Mouse (Mus musculus) cerebellum, postnatal 10 days (tissue): ENCODE measurements around the gene Fam92a.
A peak's percentile ranks its signal among the peaks of the same experiment; 100 is the strongest.
"Not testable (repeated sequence)": the region's sequence is repeated elsewhere in the genome, so short reads cannot be mapped to it uniquely, and the experiment has no call there.

ENCODE experiments used
- DNase-seq, 2 experiments: peaks; one replicate each; pipeline ENCODE4 v3.0.0; 2021; ENCODE audit warnings: mixed read lengths in 2 of 2

Gene Fam92a

DNA sequence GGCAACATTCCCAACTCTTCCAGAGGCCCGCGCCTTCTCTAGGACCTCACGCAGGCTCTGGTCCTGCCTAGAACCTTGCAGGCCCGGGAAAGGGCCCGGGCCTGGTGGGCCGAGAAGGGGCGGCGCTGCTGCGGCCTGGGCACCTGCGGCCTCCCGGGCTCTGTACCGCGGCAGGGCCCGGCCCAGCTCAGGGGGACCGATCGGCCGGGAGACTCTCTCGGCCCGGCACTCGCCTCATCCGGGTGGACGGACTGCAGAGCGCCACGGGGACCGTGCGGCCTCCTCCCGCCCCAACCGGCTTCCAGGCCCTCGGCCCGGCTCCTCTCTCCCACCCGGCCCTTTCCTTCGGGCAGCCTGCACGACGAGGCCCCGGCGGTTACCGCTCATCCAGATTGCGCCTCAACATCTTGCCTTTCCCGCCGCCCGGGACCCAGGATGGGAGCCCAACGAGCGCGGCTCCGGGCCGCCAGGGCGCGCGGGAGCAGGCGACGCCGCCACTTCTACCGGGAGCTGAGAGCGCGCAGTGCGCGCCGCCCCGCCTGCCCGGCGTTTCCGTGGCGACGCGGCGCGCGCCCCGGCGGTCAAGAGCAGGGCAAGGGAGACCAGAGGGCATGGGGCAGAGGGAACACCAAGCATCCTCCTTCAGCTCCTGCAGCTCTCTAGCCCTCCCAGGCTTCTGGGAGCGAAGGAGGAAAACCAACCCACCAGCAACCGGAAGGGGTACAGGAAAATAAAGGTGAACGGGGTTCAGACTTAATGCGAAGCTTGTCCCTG is at the start of gene Fam92a:
TSS of gene Fam92a (minus strand) at position 698 of the 774 bp plus-strand sequence.
- DNase-seq, result peak; percentile 86 to 89

DNA sequence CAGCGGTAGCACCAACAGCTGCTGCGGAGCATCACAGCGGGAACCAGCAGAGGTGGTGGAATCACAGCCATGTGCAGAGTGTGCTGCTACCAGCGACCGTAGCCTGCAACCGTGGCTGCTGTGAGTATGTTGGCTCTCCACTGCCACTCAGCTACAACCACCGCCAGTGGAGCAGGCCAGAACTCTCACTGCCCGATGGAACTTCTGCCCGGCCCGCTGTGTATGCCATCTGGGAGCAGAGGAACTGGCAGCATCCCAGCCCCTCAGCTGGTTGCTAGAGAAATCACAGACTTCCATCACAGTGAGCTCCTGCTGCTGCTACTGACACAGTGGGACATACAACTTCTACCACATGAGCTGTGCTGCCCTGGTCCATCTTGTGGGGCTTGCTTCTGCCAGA is 7.2 kb upstream of the Fam92a start:
- peak; percentile 72 to 81 for DNase-seq

DNA sequence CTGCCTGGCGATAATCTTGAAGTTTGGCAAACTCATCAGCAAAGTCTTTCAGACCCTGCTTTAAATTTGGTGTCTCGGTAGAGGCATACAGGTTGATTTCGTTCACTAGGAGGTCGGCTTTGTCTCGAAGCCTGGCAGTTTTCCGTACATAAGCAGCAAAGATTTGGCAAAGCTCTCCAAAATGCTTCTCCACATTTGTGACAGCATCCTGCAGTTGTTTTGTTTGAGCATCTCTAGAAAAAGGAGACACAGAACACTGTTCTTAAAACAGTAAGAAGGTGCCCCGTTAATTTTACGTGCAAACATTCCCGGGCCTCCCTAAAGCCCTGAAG is 863 bp downstream of the Fam92a start:
- DNase-seq, result no peak

DNA sequence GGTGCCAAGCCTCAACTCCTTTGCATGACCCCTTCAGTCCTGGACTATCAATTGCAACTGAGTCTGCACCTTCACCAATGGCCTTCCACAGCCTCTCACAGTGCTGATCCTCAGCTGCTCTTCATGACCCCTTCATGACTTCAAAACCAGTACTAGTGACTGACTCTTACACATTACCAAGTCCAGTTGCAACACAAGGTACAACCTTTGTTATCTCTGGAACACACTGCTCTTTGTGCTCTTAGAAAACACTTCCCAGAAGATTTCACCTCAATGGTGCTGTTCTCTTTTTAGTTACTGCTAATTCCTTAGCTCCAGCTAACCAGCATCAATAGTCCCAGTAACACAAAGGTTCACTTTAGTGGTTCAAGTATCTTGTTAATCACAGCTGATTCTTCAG is 24.2 kb downstream of the Fam92a start:
- DNase-seq, result no peak

DNA sequence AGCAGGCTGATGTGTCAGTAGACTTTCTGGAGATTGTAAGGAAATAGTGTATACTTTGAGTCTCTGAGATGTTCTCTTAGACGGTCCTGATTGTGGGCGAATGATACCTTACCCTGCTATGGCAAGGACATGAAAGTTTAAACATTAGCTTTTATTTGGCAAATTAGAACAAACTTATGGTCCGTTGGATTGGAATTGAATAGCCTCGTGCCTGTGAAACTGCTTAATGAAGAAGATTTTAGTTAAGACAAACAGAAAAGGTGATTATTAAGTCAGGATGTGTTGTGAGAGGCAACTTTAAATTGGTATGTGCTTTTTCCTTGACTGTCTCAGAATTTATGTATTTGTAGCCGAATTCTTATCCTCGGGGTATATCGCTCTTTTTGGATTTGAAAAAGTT is 30.3 kb downstream of the Fam92a start:
- DNase-seq, result not testable (repeated sequence)

DNA sequence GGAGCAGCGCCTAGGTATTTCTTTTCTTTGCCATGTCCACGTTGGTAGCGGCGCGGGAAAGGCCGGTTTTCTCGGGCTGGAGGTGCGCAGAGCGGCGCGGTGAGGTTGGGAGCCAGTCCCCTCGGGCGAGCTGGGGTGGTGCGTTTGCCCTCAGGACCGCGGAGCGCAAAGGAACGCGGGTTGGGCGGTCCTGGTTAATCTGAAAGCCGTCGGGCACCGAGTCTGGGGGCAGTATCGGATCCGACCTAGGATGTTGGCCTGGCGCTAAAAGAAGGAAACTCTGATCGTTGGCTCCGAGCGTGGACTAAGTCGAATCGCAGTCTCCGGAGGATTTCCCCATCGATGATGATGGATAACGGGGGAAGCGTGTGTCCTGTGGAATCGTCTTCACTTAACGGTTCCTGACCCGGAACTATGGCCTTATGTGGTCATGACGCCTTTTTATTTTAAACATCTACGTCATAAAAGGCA is 31.2 kb downstream of the Fam92a start:
- DNase-seq, result peak; percentile 36

DNA sequence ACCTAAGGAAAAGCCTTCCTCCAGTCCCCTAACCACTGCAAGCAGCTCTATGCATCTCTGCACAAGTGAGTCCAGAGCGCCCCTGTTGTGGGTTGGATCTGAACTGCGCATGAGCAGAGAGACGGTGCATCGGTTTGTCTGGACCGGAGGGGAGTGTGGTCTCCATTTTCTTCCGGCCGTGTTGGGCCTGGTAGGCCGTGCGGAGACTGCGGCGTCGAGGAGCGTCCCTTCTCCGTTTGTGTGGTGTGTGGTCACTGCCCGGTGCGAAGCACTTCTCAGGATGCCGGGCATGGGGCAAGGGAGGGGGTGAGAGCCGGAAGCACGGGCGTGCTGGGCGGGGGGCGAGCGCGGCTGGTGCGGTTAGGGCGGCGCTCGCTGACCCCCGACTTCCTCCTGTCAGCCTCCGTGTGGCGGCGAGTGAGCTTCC is 31.7 kb downstream of the Fam92a start, which contains the start of gene Rbm12b1:
TSS of gene Rbm12b1 (plus strand) at position 124 of the 427 bp plus-strand sequence.
- peak; percentile 86 to 90 for DNase-seq
